Mouse (Mus musculus): ENCODE measurements around the gene F5. TPM values are rescaled to one million over a fixed set of nuclear protein-coding genes. Genes with fewer than 3 reads are reported as not detected.
"Not testable (repeated sequence)": the region's sequence is repeated elsewhere in the genome, so short reads cannot be mapped to it uniquely, and the experiment has no call there.

Gene F5
- polyA plus RNA-seq, 1 experiment from 2014 or later = 28.2 TPM

DNA sequence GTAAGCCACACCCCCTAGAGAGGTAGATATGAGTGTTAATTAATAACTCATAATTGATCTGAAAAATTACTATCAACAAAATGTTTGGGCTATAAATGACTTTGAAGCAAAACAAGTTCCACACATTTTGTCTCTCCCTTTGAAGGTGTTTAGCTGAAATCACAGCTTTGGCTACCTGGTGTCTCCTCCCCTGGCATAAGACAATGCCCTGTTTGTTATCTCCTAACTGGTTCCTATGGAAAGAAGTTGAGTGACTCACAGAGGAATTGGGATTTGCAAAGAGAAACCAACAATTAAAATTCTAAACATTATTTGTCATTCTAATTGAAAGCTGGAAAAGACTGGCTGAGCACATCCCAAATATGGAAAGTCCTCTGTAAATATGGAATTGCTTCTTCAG lies 71.5 kb downstream of the F5 start:
- 0 out of 2 replicates have a peak, but pooled peaks cover 2% of the 10 kb centered on the region for H3K36me3 ChIP-seq (replicated peaks; ENCODE audit: insufficient read depth, low read length)
- H3K4me3 ChIP-seq (ENCODE audit: low read depth, low read length) = no peak overlapping the region
- TF ChIP-seq CTCF (IDR thresholded peaks at IDR 0.05; ENCODE audit: low read depth) (no peak), EP300 (IDR thresholded peaks at IDR 0.05; ENCODE audit: low read depth) (no peak)
- H3K9me3 ChIP-seq (ENCODE audit: low read length) = no peaks in the 10 kb centered on the region
- no peaks in the 10 kb centered on the region for H3K27me3 ChIP-seq (ENCODE audit: insufficient read depth, low read length)
- H3K4me2 ChIP-seq (ENCODE audit: low read depth, low read length) = no peak overlapping the region
- no peak overlapping the region for H3K27ac ChIP-seq (ENCODE audit: low read depth)
- H3K9ac ChIP-seq (replicated peaks) = no peak overlapping the region
- DNase-seq = no peak
- ATAC-seq = no peak
- no peaks in the 10 kb centered on the region for H3K4me1 ChIP-seq (ENCODE audit: insufficient read depth)

- H3K9ac ChIP-seq (replicated peaks); H3K9me3 ChIP-seq (ENCODE audit: low read length); H3K36me3 ChIP-seq (replicated peaks; ENCODE audit: insufficient read depth, low read length); H3K4me2 ChIP-seq (ENCODE audit: low read depth, low read length); DNase-seq; H3K4me3 ChIP-seq (ENCODE audit: low read depth, low read length); ATAC-seq; H3K27ac ChIP-seq (ENCODE audit: low read depth); H3K27me3 ChIP-seq (ENCODE audit: insufficient read depth, low read length); H3K4me1 ChIP-seq (ENCODE audit: insufficient read depth): not testable (repeated sequence)
- 84% methylated on average over 2 of the region's 4 CpGs for WGBS (ENCODE audit: insufficient replicate concordance)
These were observed 80.4 kb downstream of the F5 start for GRCm38 (mm10) chr1:164231937-164232570.

DNA sequence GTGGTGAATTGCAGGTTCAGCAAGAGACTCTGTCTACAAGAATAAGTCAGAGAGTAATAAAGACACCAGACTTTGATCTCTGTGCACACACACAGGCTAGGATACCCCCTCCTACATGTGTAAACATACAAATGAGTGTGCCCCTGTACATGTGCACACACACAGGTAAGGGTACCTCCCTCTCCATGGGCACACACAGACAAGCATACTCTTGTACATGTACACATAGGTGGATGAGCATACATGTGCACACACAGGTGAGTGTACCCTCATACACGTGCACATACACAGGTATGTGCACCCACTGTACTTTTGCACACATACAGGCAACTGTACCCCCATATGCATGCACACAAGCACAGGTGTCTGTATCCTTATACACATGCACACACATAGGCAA lies 81.8 kb downstream of the F5 start:
- TF ChIP-seq EP300 (IDR thresholded peaks at IDR 0.05; ENCODE audit: low read depth) (no peak), CTCF (IDR thresholded peaks at IDR 0.05; ENCODE audit: low read depth) (no peak)
- Histone ChIP-seq H3K4me1 (ENCODE audit: insufficient read depth) (peaks cover 7% of the 10 kb centered on the region; the same call in 1 of the 2 replicates), H3K36me3 (replicated peaks; ENCODE audit: insufficient read depth, low read length) (no peaks in the 10 kb centered on the region), H3K4me3 (ENCODE audit: low read depth, low read length) (no peak overlapping the region), H3K27me3 (ENCODE audit: insufficient read depth, low read length) (no peaks in the 10 kb centered on the region), H3K4me2 (ENCODE audit: low read depth, low read length) (no peak overlapping the region), H3K9me3 (ENCODE audit: low read length) (no peaks in the 10 kb centered on the region), H3K9ac (replicated peaks) (no peak overlapping the region), H3K27ac (ENCODE audit: low read depth) (no peak overlapping the region)
- ATAC-seq (no peak), DNase-seq (no peak)
- 63% methylated on average over 1 of the region's 1 CpGs for WGBS (ENCODE audit: insufficient replicate concordance)

DNA sequence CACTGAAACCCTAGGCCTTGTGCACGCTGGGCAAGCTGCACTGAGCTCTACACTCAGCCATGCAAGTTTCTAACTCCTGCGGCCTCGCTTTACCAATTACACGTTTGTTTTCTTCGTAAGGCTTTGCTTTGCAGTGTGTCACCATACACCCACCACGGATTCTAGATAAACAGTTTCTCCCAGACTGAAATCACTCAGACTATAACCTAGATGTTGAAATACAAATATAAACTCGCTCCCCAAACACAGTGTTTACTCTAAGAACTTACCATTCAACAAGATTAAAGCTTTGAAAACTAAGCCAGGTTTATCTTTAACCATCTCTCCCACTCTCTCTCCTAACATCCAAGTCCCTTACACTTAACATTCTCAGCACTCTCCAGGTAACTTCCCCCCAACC lies 83.4 kb downstream of the F5 start:
- Histone ChIP-seq H3K27ac (ENCODE audit: low read depth) (peak overlapping the region; percentile 71), H3K4me3 (ENCODE audit: low read depth, low read length) (no peak overlapping the region), H3K36me3 (replicated peaks; ENCODE audit: insufficient read depth, low read length) (no peaks in the 10 kb centered on the region), H3K4me1 (ENCODE audit: insufficient read depth) (peaks cover 7% of the 10 kb centered on the region; the same call in 1 of the 2 replicates), H3K27me3 (ENCODE audit: insufficient read depth, low read length) (no peaks in the 10 kb centered on the region), H3K4me2 (ENCODE audit: low read depth, low read length) (peak overlapping the region; percentile 40; the same call in 1 of the 2 replicates), H3K9me3 (ENCODE audit: low read length) (no peaks in the 10 kb centered on the region), H3K9ac (replicated peaks) (no peak overlapping the region)
- 51% methylated on average over 7 of the region's 7 CpGs for WGBS (ENCODE audit: insufficient replicate concordance)
- no peak for DNase-seq
- no peak for TF ChIP-seq EP300 (IDR thresholded peaks at IDR 0.05; ENCODE audit: low read depth)
- no peak for TF ChIP-seq CTCF (IDR thresholded peaks at IDR 0.05; ENCODE audit: low read depth)
- ATAC-seq = peak; percentile 89

DNA sequence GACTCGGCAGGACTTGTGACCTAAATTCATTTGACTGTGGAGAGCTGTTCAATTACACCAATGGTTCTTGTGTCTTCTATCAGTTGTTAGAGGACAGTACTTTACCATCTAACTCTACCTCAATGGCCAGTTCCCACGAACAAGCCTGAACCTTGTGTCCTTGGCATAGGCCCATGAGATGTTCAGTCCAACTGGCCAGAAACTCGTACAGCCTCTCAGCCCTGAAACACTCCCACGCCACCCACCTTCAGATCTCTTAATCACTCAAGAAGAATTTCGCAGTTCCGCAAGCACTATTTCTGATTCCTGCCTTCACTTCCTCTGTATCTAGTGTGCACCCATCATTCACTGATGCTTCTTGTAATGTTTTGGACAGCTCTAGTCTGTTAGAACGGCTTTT lies 84.4 kb downstream of the F5 start:
- WGBS (ENCODE audit: insufficient replicate concordance) = 55% methylated on average over 7 of the region's 7 CpGs
- peaks cover 7% of the 10 kb centered on the region; the same call in 1 of the 2 replicates for H3K4me1 ChIP-seq (ENCODE audit: insufficient read depth)

DNA sequence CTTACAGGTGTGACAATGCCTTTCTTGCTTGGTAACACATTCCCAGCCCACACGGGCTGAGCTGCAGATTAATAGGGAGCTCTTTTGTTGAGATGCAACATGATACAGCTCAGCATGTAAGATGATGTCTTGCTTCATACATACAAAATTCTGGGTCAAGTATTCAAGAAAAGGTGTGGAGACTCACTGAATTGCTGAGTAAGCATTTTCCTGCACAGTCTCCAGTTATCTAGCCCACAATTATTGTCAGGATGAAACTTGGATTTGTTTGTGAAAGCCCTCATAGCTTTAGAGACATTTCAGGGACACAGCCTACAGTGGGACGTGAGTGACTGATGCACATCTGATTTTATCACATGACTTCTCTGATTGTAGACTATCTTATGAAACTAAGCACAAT lies 89.9 kb downstream of the F5 start:
- Histone ChIP-seq H3K36me3 (replicated peaks; ENCODE audit: insufficient read depth, low read length) (no peaks in the 10 kb centered on the region), H3K27ac (ENCODE audit: low read depth) (no peak overlapping the region), H3K9ac (replicated peaks) (no peak overlapping the region), H3K27me3 (ENCODE audit: insufficient read depth, low read length) (no peaks in the 10 kb centered on the region), H3K4me2 (ENCODE audit: low read depth, low read length) (no peak overlapping the region), H3K4me1 (ENCODE audit: insufficient read depth) (0 out of 2 replicates have a peak, but pooled peaks cover under 1% of the 10 kb centered on the region), H3K9me3 (ENCODE audit: low read length) (no peaks in the 10 kb centered on the region), H3K4me3 (ENCODE audit: low read depth, low read length) (no peak overlapping the region)
- no peak for ATAC-seq
- no peak for TF ChIP-seq CTCF (IDR thresholded peaks at IDR 0.05; ENCODE audit: low read depth)
- TF ChIP-seq EP300 (IDR thresholded peaks at IDR 0.05; ENCODE audit: low read depth) = no peak
- DNase-seq = no peak
- WGBS (ENCODE audit: insufficient replicate concordance) = 70% methylated on average over 2 of the region's 2 CpGs

More for the DNA sequence above, 84.4 kb downstream of the F5 start:
- ATAC-seq (no peak), DNase-seq (no peak)
- H3K27me3 ChIP-seq (ENCODE audit: insufficient read depth, low read length) = no peaks in the 10 kb centered on the region
- no peak overlapping the region for H3K4me2 ChIP-seq (ENCODE audit: low read depth, low read length)
- no peaks in the 10 kb centered on the region for H3K9me3 ChIP-seq (ENCODE audit: low read length)
- no peak overlapping the region for H3K4me3 ChIP-seq (ENCODE audit: low read depth, low read length)
- H3K36me3 ChIP-seq (replicated peaks; ENCODE audit: insufficient read depth, low read length) = no peaks in the 10 kb centered on the region
- no peak overlapping the region for H3K9ac ChIP-seq (replicated peaks)
- H3K27ac ChIP-seq (ENCODE audit: low read depth) = peak overlapping the region; percentile 24; the same call in 1 of the 2 replicates
- TF ChIP-seq EP300 (IDR thresholded peaks at IDR 0.05; ENCODE audit: low read depth) = no peak
- TF ChIP-seq CTCF (IDR thresholded peaks at IDR 0.05; ENCODE audit: low read depth) = no peak
